Mouse (Mus musculus): Measurements from ENCODE around the gene Mink1. TPM values are rescaled to one million over a fixed set of nuclear protein-coding genes. Genes with fewer than 3 reads are reported as not detected.

Mink1 gene
- polyA plus RNA-seq, 1 experiment from 2014 or later = 4.9 TPM

GRCm38 (mm10) chr11:70630129-70630528 lies 67.4 kb downstream of the Mink1 start:
- Histone ChIP-seq H3K27me3 (no peaks in the 10 kb centered on the region), H3K4me3 (replicated peaks) (no peak overlapping the region), H3K36me3 (replicated peaks) (no peaks in the 10 kb centered on the region), H3K9ac (peak overlapping the region; percentile 18; the same call in 1 of the 2 replicates), H3K9me3 (replicated peaks) (no peaks in the 10 kb centered on the region), H3K4me1 (replicated peaks) (peaks cover 17% of the 10 kb centered on the region), H3K27ac (replicated peaks) (peak overlapping the region; percentile 53), H3K4me2 (peak overlapping the region; percentile 7; the same call in 1 of the 2 replicates)
- WGBS (ENCODE audit: insufficient replicate concordance) = 36% methylated on average over 7 of the region's 7 CpGs
- no peak for ATAC-seq (ENCODE audit: insufficient read depth)

GRCm38 (mm10) chr11:70635601-70636000 lies 72.9 kb downstream of the Mink1 start:
- WGBS (ENCODE audit: insufficient replicate concordance) = 68% methylated on average over 4 of the region's 4 CpGs
- H3K9ac ChIP-seq = no peak overlapping the region
- H3K4me3 ChIP-seq (replicated peaks) = no peak overlapping the region
- no peak for ATAC-seq (ENCODE audit: insufficient read depth)
- no peaks in the 10 kb centered on the region for H3K36me3 ChIP-seq (replicated peaks)
- H3K9me3 ChIP-seq (replicated peaks) = no peaks in the 10 kb centered on the region
- no peak overlapping the region for H3K27ac ChIP-seq (replicated peaks)
- H3K4me2 ChIP-seq = no peak overlapping the region
- H3K27me3 ChIP-seq = no peaks in the 10 kb centered on the region
- H3K4me1 ChIP-seq (replicated peaks) = peaks cover 42% of the 10 kb centered on the region

GRCm38 (mm10) chr11:70637764-70638163 lies 75.1 kb downstream of the Mink1 start:
- Histone ChIP-seq H3K4me2 (no peak overlapping the region), H3K9me3 (replicated peaks) (no peaks in the 10 kb centered on the region), H3K9ac (0 out of 2 replicates have a peak overlapping the region, but pooled peaks have one; percentile 12), H3K36me3 (replicated peaks) (no peaks in the 10 kb centered on the region), H3K27me3 (no peaks in the 10 kb centered on the region), H3K27ac (replicated peaks) (peak overlapping the region; percentile 90), H3K4me3 (replicated peaks) (no peak overlapping the region), H3K4me1 (replicated peaks) (peaks cover 49% of the 10 kb centered on the region)
- no peak for ATAC-seq (ENCODE audit: insufficient read depth)
- 93% methylated on average over 1 of the region's 1 CpGs for whole genome bisulfite sequencing (ENCODE audit: insufficient replicate concordance)

GRCm38 (mm10) chr11:70638293-70638692 lies 75.6 kb downstream of the Mink1 start:
- H3K27ac ChIP-seq (replicated peaks) = peak overlapping the region; percentile 90
- peak; percentile 16; the same call in 1 of the 2 replicates for ATAC-seq (ENCODE audit: insufficient read depth)
- H3K9ac ChIP-seq = peak overlapping the region; percentile 30; the same call in 1 of the 2 replicates

GRCm38 (mm10) chr11:70638714-70639278 lies 76.1 kb downstream of the Mink1 start, which contains the start of gene Gp1ba:
Gp1ba (plus strand) TSS chr11:70639122.
- H3K4me1 ChIP-seq (replicated peaks) = peaks cover 49% of the 10 kb centered on the region
- 6% methylated on average over 5 of the region's 5 CpGs for WGBS (ENCODE audit: insufficient replicate concordance)
- 0 out of 2 replicates have a peak, but pooled peaks cover 7% of the 10 kb centered on the region for H3K36me3 ChIP-seq (replicated peaks)
- no peaks in the 10 kb centered on the region for H3K27me3 ChIP-seq
- H3K9me3 ChIP-seq (replicated peaks) = no peaks in the 10 kb centered on the region
- H3K4me2 ChIP-seq = peak within 1 kb of the TSS; percentile 60
- ATAC-seq (ENCODE audit: insufficient read depth) = peak; percentile 88
- H3K9ac ChIP-seq = peak within 1 kb of the TSS; percentile 30; the same call in 1 of the 2 replicates
- peak within 1 kb of the TSS; percentile 27 for H3K4me3 ChIP-seq (replicated peaks)
- peak within 1 kb of the TSS; percentile 90 for H3K27ac ChIP-seq (replicated peaks)

More at GRCm38 (mm10) chr11:70638293-70638692, 75.6 kb downstream of the Mink1 start:
- no peaks in the 10 kb centered on the region for H3K9me3 ChIP-seq (replicated peaks)
- peak overlapping the region; percentile 60 for H3K4me2 ChIP-seq
- 0 out of 2 replicates have a peak, but pooled peaks cover 2% of the 10 kb centered on the region for H3K36me3 ChIP-seq (replicated peaks)
- H3K4me3 ChIP-seq (replicated peaks) = peak overlapping the region; percentile 27
- no peaks in the 10 kb centered on the region for H3K27me3 ChIP-seq
- H3K4me1 ChIP-seq (replicated peaks) = peaks cover 49% of the 10 kb centered on the region
- 27% methylated on average over 1 of the region's 1 CpGs for WGBS (ENCODE audit: insufficient replicate concordance)

GRCm38 (mm10) chr11:70639976-70640375 lies 77.3 kb downstream of the Mink1 start:
- no peaks in the 10 kb centered on the region for H3K27me3 ChIP-seq
- peak overlapping the region; percentile 90; the same call in 1 of the 2 replicates for H3K27ac ChIP-seq (replicated peaks)
- H3K4me1 ChIP-seq (replicated peaks) = peaks cover 49% of the 10 kb centered on the region
- H3K4me3 ChIP-seq (replicated peaks) = no peak overlapping the region
- no peaks in the 10 kb centered on the region for H3K9me3 ChIP-seq (replicated peaks)
- WGBS (ENCODE audit: insufficient replicate concordance) = 71% methylated on average over 8 of the region's 8 CpGs
- H3K36me3 ChIP-seq (replicated peaks) = peaks cover 16% of the 10 kb centered on the region
- no peak overlapping the region for H3K9ac ChIP-seq
- H3K4me2 ChIP-seq = no peak overlapping the region
- no peak for ATAC-seq (ENCODE audit: insufficient read depth)

GRCm38 (mm10) chr11:70641241-70641640 lies 78.6 kb downstream of the Mink1 start:
- no peak overlapping the region for H3K27ac ChIP-seq (replicated peaks)
- no peak for ATAC-seq (ENCODE audit: insufficient read depth)
- peaks cover 22% of the 10 kb centered on the region for H3K36me3 ChIP-seq (replicated peaks)
- 57% methylated on average over 7 of the region's 7 CpGs for WGBS (ENCODE audit: insufficient replicate concordance)
- H3K9ac ChIP-seq = no peak overlapping the region
- H3K4me1 ChIP-seq (replicated peaks) = peaks cover 62% of the 10 kb centered on the region
- no peak overlapping the region for H3K4me2 ChIP-seq
- no peaks in the 10 kb centered on the region for H3K27me3 ChIP-seq
- no peaks in the 10 kb centered on the region for H3K9me3 ChIP-seq (replicated peaks)
- H3K4me3 ChIP-seq (replicated peaks) = no peak overlapping the region

GRCm38 (mm10) chr11:70643051-70643450 lies 80.4 kb downstream of the Mink1 start:
- Histone ChIP-seq H3K4me1 (replicated peaks) (peaks cover 53% of the 10 kb centered on the region), H3K27ac (replicated peaks) (no peak overlapping the region), H3K27me3 (no peaks in the 10 kb centered on the region), H3K9me3 (replicated peaks) (no peaks in the 10 kb centered on the region), H3K9ac (no peak overlapping the region), H3K36me3 (replicated peaks) (peaks cover 22% of the 10 kb centered on the region), H3K4me2 (no peak overlapping the region), H3K4me3 (replicated peaks) (no peak overlapping the region)
- ATAC-seq (ENCODE audit: insufficient read depth) = no peak
- 66% methylated on average over 6 of the region's 6 CpGs for WGBS (ENCODE audit: insufficient replicate concordance)

GRCm38 (mm10) chr11:70644564-70645103 lies 82.0 kb downstream of the Mink1 start:
- Histone ChIP-seq H3K36me3 (replicated peaks) (peaks cover 33% of the 10 kb centered on the region), H3K27ac (replicated peaks) (no peak overlapping the region), H3K9ac (no peak overlapping the region), H3K4me3 (replicated peaks) (no peak overlapping the region), H3K9me3 (replicated peaks) (no peaks in the 10 kb centered on the region), H3K4me2 (no peak overlapping the region), H3K27me3 (no peaks in the 10 kb centered on the region), H3K4me1 (replicated peaks) (peaks cover 53% of the 10 kb centered on the region)
- no peak for ATAC-seq (ENCODE audit: insufficient read depth)
- 85% methylated on average over 8 of the region's 8 CpGs for WGBS (ENCODE audit: insufficient replicate concordance)

- H3K4me1 ChIP-seq (replicated peaks) = peaks cover 54% of the 10 kb centered on the region
- 73% methylated on average over 12 of the region's 12 CpGs for WGBS (ENCODE audit: insufficient replicate concordance)
- H3K36me3 ChIP-seq (replicated peaks) = peaks cover 43% of the 10 kb centered on the region
- H3K9me3 ChIP-seq (replicated peaks) = no peaks in the 10 kb centered on the region
- H3K4me3 ChIP-seq (replicated peaks) = peak overlapping the region; percentile 82
- no peak for ATAC-seq (ENCODE audit: insufficient read depth)
- no peaks in the 10 kb centered on the region for H3K27me3 ChIP-seq
- peak overlapping the region; percentile 87 for H3K4me2 ChIP-seq
- peak overlapping the region; percentile 99 for H3K27ac ChIP-seq (replicated peaks)
- peak overlapping the region; percentile 80 for H3K9ac ChIP-seq
These were observed 83.0 kb downstream of the Mink1 start for GRCm38 (mm10) chr11:70645461-70646258.

- Histone ChIP-seq H3K4me2 (peak overlapping the region; percentile 87), H3K36me3 (replicated peaks) (peaks cover 48% of the 10 kb centered on the region), H3K9ac (peak overlapping the region; percentile 80), H3K4me3 (replicated peaks) (peak overlapping the region; percentile 82), H3K27me3 (no peaks in the 10 kb centered on the region), H3K4me1 (replicated peaks) (peaks cover 59% of the 10 kb centered on the region), H3K9me3 (replicated peaks) (no peaks in the 10 kb centered on the region), H3K27ac (replicated peaks) (peak overlapping the region; percentile 99)
- no peak for ATAC-seq (ENCODE audit: insufficient read depth)
- 16% methylated on average over 3 of the region's 3 CpGs for WGBS (ENCODE audit: insufficient replicate concordance)
These were observed 83.5 kb downstream of the Mink1 start for GRCm38 (mm10) chr11:70646259-70646555.
